Mouse (Mus musculus): ENCODE measurements at regions not wholly inside any gene's neighbourhood (a gene's known extent, or its start where the extent isn't known, plus 50 kb on each side); places are given as distances from the start of the nearest gene placed in this dataset.
"Not testable (repeated sequence)": the region's sequence is repeated elsewhere in the genome, so short reads cannot be mapped to it uniquely, and the experiment has no call there.

- no peak overlapping the region for H3K4me3 ChIP-seq (ENCODE audit: insufficient read depth, low read depth, low read length)
Observed at GRCm38 (mm10) chr15:3742191-3742590, 158.9 kb upstream of the Ghr start.

GRCm38 (mm10) chr15:3725214-3725613 is 141.9 kb upstream of the Ghr start:
- no peak overlapping the region for H3K4me3 ChIP-seq (ENCODE audit: insufficient read depth, low read depth, low read length)
- H3K4me1 ChIP-seq (ENCODE audit: control insufficient read depth, insufficient read depth, insufficient read length, low read length), result no peaks in the 10 kb centered on the region; the same call in 1 of the 2 replicates
- no peak overlapping the region for H3K27ac ChIP-seq (replicated peaks; ENCODE audit: low read depth, low read length)

More at GRCm38 (mm10) chr15:3742191-3742590, 158.9 kb upstream of the Ghr start:
- no peaks in the 10 kb centered on the region for H3K4me1 ChIP-seq (ENCODE audit: control insufficient read depth, insufficient read depth, insufficient read length, low read length)
- H3K27ac ChIP-seq (replicated peaks; ENCODE audit: low read depth, low read length), result no peak overlapping the region

- H3K27ac ChIP-seq (replicated peaks; ENCODE audit: low read depth, low read length), result no peak overlapping the region
- H3K4me1 ChIP-seq (ENCODE audit: control insufficient read depth, insufficient read depth, insufficient read length, low read length), result no peaks in the 10 kb centered on the region; the same call in 1 of the 2 replicates
- no peak overlapping the region for H3K4me3 ChIP-seq (ENCODE audit: insufficient read depth, low read depth, low read length)
Observed at GRCm38 (mm10) chr15:3720668-3721340, 137.5 kb upstream of the Ghr start.

GRCm38 (mm10) chr15:3711764-3712163 is 128.5 kb upstream of the Ghr start:
- H3K4me1 ChIP-seq (ENCODE audit: control insufficient read depth, insufficient read depth, insufficient read length, low read length), result no peaks in the 10 kb centered on the region
- no peak overlapping the region for H3K4me3 ChIP-seq (ENCODE audit: insufficient read depth, low read depth, low read length)
- H3K27ac ChIP-seq (replicated peaks; ENCODE audit: low read depth, low read length), result no peak overlapping the region

DNA sequence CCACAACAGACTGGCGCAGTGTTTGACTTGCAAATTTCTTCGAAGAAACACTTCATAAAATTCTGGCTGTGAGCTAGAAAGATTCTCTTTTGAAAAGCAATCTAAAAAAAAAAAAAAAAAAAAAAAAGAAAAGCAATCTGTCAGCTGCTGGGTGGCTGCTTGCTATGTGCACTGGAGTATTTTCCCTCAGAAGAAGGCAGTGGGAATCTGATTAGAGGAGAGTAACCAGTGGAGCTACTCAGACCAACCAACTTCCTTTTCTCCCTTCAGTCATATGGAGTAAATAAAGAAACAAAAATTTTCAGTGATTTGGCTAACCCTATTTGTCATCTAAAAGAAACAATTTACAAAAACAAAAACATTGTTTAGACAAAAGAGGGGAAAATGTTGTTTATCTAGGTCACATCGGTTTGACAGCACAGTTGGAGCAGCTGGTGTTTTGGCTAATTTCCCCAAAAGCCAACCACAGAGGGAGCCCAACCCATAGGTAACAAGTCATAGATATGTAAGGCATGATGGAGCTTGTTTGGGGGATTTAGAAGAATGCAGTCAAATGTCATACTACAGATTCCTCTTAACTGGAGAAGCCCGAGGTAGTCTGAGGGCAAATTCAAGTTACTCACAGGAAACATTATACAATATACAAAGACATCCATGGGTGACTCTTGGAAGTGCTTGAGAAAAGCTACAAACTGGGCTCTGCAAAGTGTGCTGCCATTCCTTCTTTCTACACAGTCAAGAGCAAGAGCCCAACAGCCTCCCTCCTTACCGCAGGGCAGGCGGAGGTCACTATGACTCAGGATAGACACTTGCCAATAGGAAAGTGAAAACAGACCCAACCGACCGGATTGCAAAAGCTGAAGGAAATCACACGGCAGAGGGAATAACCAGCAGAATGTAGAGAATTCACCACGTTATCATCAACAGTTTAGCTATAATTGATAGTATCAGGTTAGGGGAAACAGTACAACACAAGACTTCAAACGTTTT is 124.1 kb upstream of the Ghr start:
- H3K4me3 ChIP-seq (ENCODE audit: insufficient read depth, low read depth, low read length), result no peak overlapping the region
- peak overlapping the region; percentile 15; the same call in 1 of the 2 replicates for H3K27ac ChIP-seq (replicated peaks; ENCODE audit: low read depth, low read length)
- H3K4me1 ChIP-seq (ENCODE audit: control insufficient read depth, insufficient read depth, insufficient read length, low read length), result no peaks in the 10 kb centered on the region

GRCm38 (mm10) chr15:3699234-3699814 is 116.0 kb upstream of the Ghr start:
- Histone ChIP-seq H3K4me1 (ENCODE audit: control insufficient read depth, insufficient read depth, insufficient read length, low read length) (no peaks in the 10 kb centered on the region; the same call in 1 of the 2 replicates), H3K4me3 (ENCODE audit: insufficient read depth, low read depth, low read length) (no peak overlapping the region), H3K27ac (replicated peaks; ENCODE audit: low read depth, low read length) (peak overlapping the region; percentile 29; the same call in 1 of the 2 replicates)

DNA sequence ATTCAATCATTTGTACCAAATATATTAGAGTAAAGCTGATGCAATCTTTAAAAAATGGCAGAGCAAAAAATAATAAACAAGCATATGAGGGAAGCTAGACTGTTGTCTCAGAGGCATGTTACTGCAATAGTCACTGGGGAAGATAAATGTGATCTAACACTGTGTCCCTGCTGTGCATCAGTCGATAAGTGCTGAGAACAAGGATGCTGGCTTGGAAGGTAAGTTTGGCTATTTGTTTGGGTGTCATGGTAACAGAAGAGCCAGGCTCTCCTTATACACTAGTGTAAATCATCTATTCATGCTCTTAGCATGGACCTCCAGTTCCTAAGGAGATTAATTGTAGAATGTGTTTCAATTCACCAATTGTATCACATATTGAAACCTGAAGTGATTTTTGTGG is 102.0 kb upstream of the Ghr start:
- H3K4me1 ChIP-seq (ENCODE audit: control insufficient read depth, insufficient read depth, insufficient read length, low read length), result no peaks in the 10 kb centered on the region
- no peak overlapping the region for H3K27ac ChIP-seq (replicated peaks; ENCODE audit: low read depth, low read length)
- no peak overlapping the region for H3K4me3 ChIP-seq (ENCODE audit: insufficient read depth, low read depth, low read length)

GRCm38 (mm10) chr15:3677026-3677425 is 93.7 kb upstream of the Ghr start:
- H3K27ac ChIP-seq (replicated peaks; ENCODE audit: low read depth, low read length); H3K4me3 ChIP-seq (ENCODE audit: insufficient read depth, low read depth, low read length); H3K4me1 ChIP-seq (ENCODE audit: control insufficient read depth, insufficient read depth, insufficient read length, low read length): not testable (repeated sequence)

GRCm38 (mm10) chr15:3672586-3672985 is 89.3 kb upstream of the Ghr start:
- Histone ChIP-seq H3K27ac (replicated peaks; ENCODE audit: low read depth, low read length) (no peak overlapping the region), H3K4me3 (ENCODE audit: insufficient read depth, low read depth, low read length) (no peak overlapping the region), H3K4me1 (ENCODE audit: control insufficient read depth, insufficient read depth, insufficient read length, low read length) (no peaks in the 10 kb centered on the region)

- H3K4me3 ChIP-seq (ENCODE audit: insufficient read depth, low read depth, low read length), result no peak overlapping the region
- H3K4me1 ChIP-seq (ENCODE audit: control insufficient read depth, insufficient read depth, insufficient read length, low read length), result no peaks in the 10 kb centered on the region
- H3K27ac ChIP-seq (replicated peaks; ENCODE audit: low read depth, low read length), result no peak overlapping the region
Observed at GRCm38 (mm10) chr15:3671169-3671568, 87.9 kb upstream of the Ghr start.

DNA sequence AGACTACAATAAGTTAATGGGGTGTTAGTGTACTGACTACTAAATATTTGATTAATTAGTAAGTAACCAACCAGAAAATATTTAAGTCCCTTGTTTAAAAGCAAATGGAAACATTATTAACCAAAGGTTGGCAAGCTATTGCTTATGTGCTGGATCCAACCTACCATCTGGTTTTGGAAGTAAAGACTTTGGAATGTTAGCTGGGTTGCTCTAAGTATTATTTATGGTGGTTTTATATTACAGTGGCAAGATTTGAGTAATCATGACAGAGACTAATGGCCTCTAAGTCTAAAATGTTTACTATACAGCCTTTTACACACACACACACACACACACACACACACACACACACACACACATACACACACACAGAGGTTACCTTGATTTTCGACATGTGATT is 86.1 kb upstream of the Ghr start:
- Histone ChIP-seq H3K4me3 (ENCODE audit: insufficient read depth, low read depth, low read length) (no peak overlapping the region), H3K27ac (replicated peaks; ENCODE audit: low read depth, low read length) (no peak overlapping the region), H3K4me1 (ENCODE audit: control insufficient read depth, insufficient read depth, insufficient read length, low read length) (no peaks in the 10 kb centered on the region)

GRCm38 (mm10) chr15:3668863-3669262 is 85.6 kb upstream of the Ghr start:
- no peak overlapping the region for H3K27ac ChIP-seq (replicated peaks; ENCODE audit: low read depth, low read length)
- no peaks in the 10 kb centered on the region for H3K4me1 ChIP-seq (ENCODE audit: control insufficient read depth, insufficient read depth, insufficient read length, low read length)
- H3K4me3 ChIP-seq (ENCODE audit: insufficient read depth, low read depth, low read length), result no peak overlapping the region

GRCm38 (mm10) chr15:3648741-3649140 is 65.4 kb upstream of the Ghr start:
- Histone ChIP-seq H3K27ac (replicated peaks; ENCODE audit: low read depth, low read length) (no peak overlapping the region), H3K4me3 (ENCODE audit: insufficient read depth, low read depth, low read length) (no peak overlapping the region), H3K4me1 (ENCODE audit: control insufficient read depth, insufficient read depth, insufficient read length, low read length) (no peaks in the 10 kb centered on the region; the same call in 1 of the 2 replicates)

GRCm38 (mm10) chr15:3640091-3640490 is 56.8 kb upstream of the Ghr start:
- Histone ChIP-seq H3K4me1 (ENCODE audit: control insufficient read depth, insufficient read depth, insufficient read length, low read length) (no peaks in the 10 kb centered on the region; the same call in 1 of the 2 replicates), H3K4me3 (ENCODE audit: insufficient read depth, low read depth, low read length) (no peak overlapping the region), H3K27ac (replicated peaks; ENCODE audit: low read depth, low read length) (no peak overlapping the region)

All from brown adipose tissue, adult 24 weeks (tissue).